Mouse (Mus musculus) B cell, adult 67 days (primary cell): ENCODE data around the gene Ankzf1. TPM values are rescaled to one million over a fixed set of nuclear protein-coding genes. Genes with fewer than 3 reads are reported as not detected.

ENCODE experiments used
- total RNA-seq, 2 experiments: library from RNA; stranded (reverse); gene quantifications; 4 replicates each; pipeline ENCODE4 v1.2.4; 2023

Gene Ankzf1
- total RNA-seq, result 10 to 100 TPM; 34.6 to 40.2 TPM

GRCm38 (mm10) chr1:75191622-75192402 is at the start of gene Ankzf1, which contains the start of gene Atg9a:
Gene Ankzf1 (plus strand): TSS chr1:75192151.
Gene Atg9a (minus strand): TSS chr1:75192196.

GRCm38 (mm10) chr1:75142301-75143261 is 49.4 kb upstream of the Ankzf1 start, which contains the start of the genes Cnppd1 and Retreg2:
Gene Cnppd1 (minus strand): TSS chr1:75142711.
Gene Retreg2 (plus strand): TSS chr1:75142778.

GRCm38 (mm10) chr1:75168472-75169464 is 23.2 kb upstream of the Ankzf1 start, which contains the start of gene Zfand2b:
Gene Zfand2b (plus strand): TSS chr1:75168646.

DNA sequence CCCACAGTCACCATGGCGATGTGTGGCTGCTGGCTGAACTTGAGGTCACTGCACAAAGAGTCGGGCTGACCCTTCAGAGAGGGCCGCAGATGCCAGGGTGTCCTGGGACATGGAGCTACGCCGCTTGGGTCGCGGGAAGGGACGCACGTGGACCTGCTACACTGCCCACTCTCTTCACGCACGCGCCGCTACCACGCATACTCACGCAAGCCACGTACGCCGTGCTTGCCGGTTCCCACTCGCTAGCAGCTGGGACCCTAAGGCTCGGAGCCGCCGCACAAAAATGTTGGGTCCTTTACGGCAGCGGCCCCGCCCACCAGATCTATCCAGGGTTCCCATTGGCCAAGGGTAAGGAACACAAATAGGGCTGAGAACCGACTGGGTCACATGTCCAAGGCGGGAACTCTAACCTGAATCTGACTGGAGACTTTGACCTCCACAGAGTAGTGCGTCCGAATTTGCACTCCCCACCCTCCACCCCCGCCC is 11.8 kb upstream of the Ankzf1 start, which contains the start of gene Abcb6:
Gene Abcb6 (minus strand): TSS at position 288 of the 486 bp plus-strand sequence.

GRCm38 (mm10) chr1:75210136-75211087 is 18.5 kb downstream of the Ankzf1 start, which contains the start of the genes Glb1l and Stk16:
Gene Glb1l (minus strand): TSS chr1:75210813.
Gene Stk16 (plus strand): TSS chr1:75210838.

GRCm38 (mm10) chr1:75219531-75219930 is 27.6 kb downstream of the Ankzf1 start, which contains the start of gene Tuba4a:
Gene Tuba4a (minus strand): TSS chr1:75219865.

GRCm38 (mm10) chr1:75231664-75232152 is 39.8 kb downstream of the Ankzf1 start, which contains the start of gene A630095N17Rik:
Gene A630095N17Rik (minus strand): TSS chr1:75232102.

DNA sequence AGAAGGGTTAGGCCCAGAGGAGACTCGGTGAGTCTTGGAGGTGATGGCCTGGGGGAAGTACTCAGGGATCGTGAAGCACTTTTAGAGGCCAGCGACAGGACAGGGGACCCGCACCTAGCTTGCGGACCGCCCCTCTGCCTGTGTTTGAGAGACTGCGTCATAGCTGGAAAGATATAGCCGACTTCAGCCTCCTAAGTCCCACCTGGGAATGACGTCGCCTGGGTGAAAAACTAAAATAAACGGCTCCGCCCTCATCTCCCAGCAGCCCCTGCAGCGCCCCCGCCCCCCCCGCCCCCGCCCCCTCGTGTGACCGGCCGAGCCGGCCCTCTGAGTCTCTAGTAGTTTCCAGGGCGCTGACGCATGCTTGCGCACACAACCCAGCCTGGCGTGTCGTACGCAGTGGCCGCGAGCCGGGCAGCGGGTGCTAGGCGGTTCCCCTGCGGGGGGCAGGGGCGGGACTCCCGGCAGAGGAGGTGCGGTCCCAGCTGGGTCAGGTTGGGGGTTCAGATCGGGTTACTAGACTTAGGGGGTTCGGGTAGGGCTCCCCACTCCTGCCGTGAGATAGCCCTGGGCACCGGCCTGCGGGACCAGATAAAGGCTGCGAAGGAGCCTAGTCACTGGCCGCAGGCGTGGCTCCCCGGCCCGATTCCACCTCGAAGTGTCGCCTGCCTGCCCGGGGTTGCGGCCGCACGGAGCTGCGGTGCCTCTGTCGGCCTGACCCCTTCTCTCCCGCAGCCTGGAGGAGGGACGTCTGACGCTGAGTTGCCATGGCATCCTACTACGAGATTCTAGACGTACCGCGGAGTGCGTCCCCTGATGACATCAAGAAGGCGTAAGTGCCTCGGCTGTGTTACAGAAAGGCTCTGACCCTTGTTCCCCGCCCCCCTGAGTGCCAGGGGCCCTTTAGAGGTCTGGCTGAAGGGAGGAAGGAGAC is 44.4 kb downstream of the Ankzf1 start, which contains the start of gene Dnajb2:
Gene Dnajb2 (plus strand): TSS at position 290 of the 934 bp plus-strand sequence.

Other genes with a start within 250 kb of the Ankzf1 start
- under 1 TPM in 1 of 2 experiments, not detected in 1; 0.49 TPM for gene Ihh, start 240.5 kb upstream of the Ankzf1 start, total RNA-seq
- 1 to 10 TPM; 4.0 to 5.6 TPM for gene Nhej1, start 67.0 kb upstream of the Ankzf1 start, total RNA-seq
- 1 to 10 TPM in 1 of 2 experiments, under 1 TPM in 1; 0.89 to 2.5 TPM for gene Slc23a3, start 58.3 kb upstream of the Ankzf1 start, total RNA-seq
- gene Cnppd1, start 49.4 kb upstream of the Ankzf1 start, total RNA-seq, result 100 to 1,000 TPM; 106 to 109 TPM
- gene Retreg2, start 49.4 kb upstream of the Ankzf1 start, total RNA-seq, result 10 to 100 TPM; 70.5 to 94.6 TPM
- 10 to 100 TPM; 50.4 TPM for gene Zfand2b, start 23.5 kb upstream of the Ankzf1 start, total RNA-seq
- gene Abcb6, start 11.8 kb upstream of the Ankzf1 start, total RNA-seq, result 1 to 10 TPM; 3.9 to 5.2 TPM
- 10 to 100 TPM; 35.2 to 35.5 TPM for gene Atg9a, start within 50 bp of the Ankzf1 start, total RNA-seq
- gene Glb1l, start 18.7 kb downstream of the Ankzf1 start, total RNA-seq, result 10 to 100 TPM; 12.0 to 14.8 TPM
- 10 to 100 TPM; 89.6 to 90.5 TPM for gene Stk16, start 18.7 kb downstream of the Ankzf1 start, total RNA-seq
- gene Tuba4a, start 27.7 kb downstream of the Ankzf1 start, total RNA-seq, result 100 to 1,000 TPM; 205 to 218 TPM
- not detected for gene A630095N17Rik, start 40.0 kb downstream of the Ankzf1 start, total RNA-seq
- 10 to 100 TPM; 64.1 to 88.9 TPM for gene Dnajb2, start 44.3 kb downstream of the Ankzf1 start, total RNA-seq
- gene Ptprn, start 72.4 kb downstream of the Ankzf1 start, total RNA-seq, result not detected
- not detected for gene Resp18, start 86.3 kb downstream of the Ankzf1 start, total RNA-seq
- gene Dnpep, start 125.8 kb downstream of the Ankzf1 start, total RNA-seq, result 10 to 100 TPM; 51.6 to 61.7 TPM
- gene Des, start 168.2 kb downstream of the Ankzf1 start, total RNA-seq, result not detected
- gene Speg, start 183.1 kb downstream of the Ankzf1 start, total RNA-seq, result not detected
- gene Gmppa, start 243.8 kb downstream of the Ankzf1 start, total RNA-seq, result 10 to 100 TPM; 53.0 to 85.9 TPM